Mouse (Mus musculus) forebrain, embryonic 16.5 days (tissue): ENCODE data around the gene Ccdc187. TPM values are rescaled to one million over a fixed set of nuclear protein-coding genes. Genes with fewer than 3 reads are reported as not detected.

Experiments used
- ATAC-seq: fragments of 200-750 bp; cut with Nextera tagmentation; 2 replicates; pipeline ENCODE4 v1.8.0; 2017; ENCODE audit warnings: mild to moderate bottlenecking, moderate library complexity
- H3K27ac ChIP-seq: fragments of 300-500 bp; sonication (generic); 2 replicates; pipeline ENCODE4 v1.5.1; 2014; ENCODE audit warnings: low read length, control low read depth
- H3K27me3 ChIP-seq: fragments of 300-500 bp; sonication (generic); replicated peaks from 2 replicates; pipeline ENCODE4 v1.6.1; 2014; ENCODE audit warnings: low read length; ENCODE audit not compliant: control insufficient read depth, insufficient read depth
- H3K36me3 ChIP-seq: fragments of 300-500 bp; sonication (generic); 2 replicates; pipeline ENCODE4 v1.6.1; 2014; ENCODE audit not compliant: control insufficient read depth, insufficient read depth
- H3K4me1 ChIP-seq: fragments of 300-500 bp; sonication (generic); replicated peaks from 2 replicates; pipeline ENCODE4 v1.6.1; 2014; ENCODE audit warnings: low read length; ENCODE audit not compliant: control insufficient read depth, insufficient read depth
- H3K4me2 ChIP-seq: fragments of 300-500 bp; sonication (generic); 2 replicates; pipeline ENCODE4 v1.6.1; 2014; ENCODE audit warnings: mild to moderate bottlenecking, low read length, control low read depth
- H3K4me3 ChIP-seq: fragments of 300-500 bp; sonication (generic); replicated peaks from 2 replicates; pipeline ENCODE4 v1.5.1; 2014; ENCODE audit warnings: mild to moderate bottlenecking, low read length, control low read depth
- H3K9ac ChIP-seq: fragments of 300-500 bp; sonication (generic); replicated peaks from 2 replicates; pipeline ENCODE4 v1.6.1; 2014; ENCODE audit warnings: low read depth, low read length, control low read depth
- H3K9me3 ChIP-seq: fragments of 300-500 bp; sonication (generic); 2 replicates; pipeline ENCODE4 v1.6.1; 2016; ENCODE audit warnings: low read length; ENCODE audit not compliant: control insufficient read depth
- WGBS: fragments of 180-500 bp; shearing (Covaris S2); extraction: QIAGEN DNeasy Blood & Tissue Kit; methylation state at CpG from one replicate; pipeline ENCODE4 v1.1.7; 2014; 5-methylcytosine and 5-hydroxymethylcytosine counted together
- polyA plus RNA-seq: library from polyadenylated mRNA; unstranded; fragments of >200 nt; fragmentation: Nextera tagmentation; extraction: Ambion mirVana; gene quantifications from 2 replicates; pipeline ENCODE4 v1.2.1, GENCODE M21; 2015

Gene Ccdc187
- polyA plus RNA-seq, 1 experiment from 2014 or later = 0.24 TPM

DNA sequence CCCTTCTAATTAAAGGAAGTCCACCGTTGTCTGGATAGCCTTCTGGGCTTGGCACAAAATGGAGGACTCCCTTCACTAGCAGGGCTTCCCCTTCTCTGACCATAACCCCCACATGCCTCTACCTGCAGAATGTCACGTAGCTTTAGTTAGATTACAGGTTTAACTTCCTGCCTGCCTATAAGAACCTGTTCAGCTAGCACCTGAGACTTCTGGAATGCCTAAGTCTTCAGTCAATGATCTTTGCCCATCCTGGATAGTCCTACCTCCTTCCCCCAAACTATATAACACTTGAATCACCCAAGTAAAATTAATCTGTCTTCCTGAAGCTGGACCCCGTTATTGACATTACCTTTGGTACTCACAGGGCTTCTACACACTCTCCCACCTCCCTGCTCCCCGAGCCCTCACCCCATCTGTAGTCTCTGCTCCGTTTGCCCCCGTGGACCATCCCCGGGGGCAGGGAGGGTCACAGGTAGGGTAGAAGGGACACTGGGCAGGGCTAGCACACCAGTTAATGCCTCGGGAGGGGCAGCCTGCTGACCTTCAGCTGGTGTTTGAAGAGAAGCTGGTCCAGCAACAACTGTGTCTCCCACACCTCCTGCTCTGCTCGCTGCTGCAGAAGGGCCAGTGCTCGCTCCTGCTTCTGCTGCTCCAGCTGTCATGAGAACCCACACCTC is 28.2 kb downstream of the Ccdc187 start:
- no peak overlapping the region for H3K4me3 ChIP-seq
- WGBS = 85% methylated on average over 10 of the region's 10 CpGs
- no peaks in the 10 kb centered on the region for H3K27me3 ChIP-seq
- H3K4me1 ChIP-seq = no peaks in the 10 kb centered on the region
- H3K27ac ChIP-seq = no peak overlapping the region
- no peak for ATAC-seq
- no peaks in the 10 kb centered on the region for H3K9me3 ChIP-seq
- no peak overlapping the region for H3K9ac ChIP-seq
- H3K4me2 ChIP-seq = no peak overlapping the region
- no peaks in the 10 kb centered on the region for H3K36me3 ChIP-seq

DNA sequence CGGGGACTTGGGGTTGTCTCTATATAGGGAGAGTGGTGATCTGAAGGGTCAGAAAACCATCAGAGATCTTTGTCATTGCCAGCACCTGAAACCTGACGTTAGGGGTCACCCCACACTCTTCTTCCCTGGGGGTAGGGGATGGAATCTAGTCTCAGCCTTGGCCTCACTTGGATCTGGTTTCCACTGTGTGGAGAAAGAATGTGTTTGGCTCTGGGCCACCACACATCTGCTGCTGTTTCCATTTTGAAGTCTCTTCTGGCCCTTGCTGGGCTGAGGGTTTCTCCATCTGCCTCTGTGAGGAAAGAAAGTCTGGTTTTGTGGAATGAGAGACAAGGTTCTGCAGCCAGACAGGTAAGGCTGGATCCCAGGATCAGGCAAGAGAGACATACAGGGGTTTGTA is 29.3 kb downstream of the Ccdc187 start:
- Histone ChIP-seq H3K9ac (no peak overlapping the region), H3K4me3 (no peak overlapping the region), H3K4me2 (no peak overlapping the region), H3K27ac (no peak overlapping the region), H3K4me1 (no peaks in the 10 kb centered on the region), H3K27me3 (no peaks in the 10 kb centered on the region), H3K36me3 (no peaks in the 10 kb centered on the region), H3K9me3 (no peaks in the 10 kb centered on the region)
- no peak for ATAC-seq
- 82% methylated on average over 2 of the region's 2 CpGs for WGBS

DNA sequence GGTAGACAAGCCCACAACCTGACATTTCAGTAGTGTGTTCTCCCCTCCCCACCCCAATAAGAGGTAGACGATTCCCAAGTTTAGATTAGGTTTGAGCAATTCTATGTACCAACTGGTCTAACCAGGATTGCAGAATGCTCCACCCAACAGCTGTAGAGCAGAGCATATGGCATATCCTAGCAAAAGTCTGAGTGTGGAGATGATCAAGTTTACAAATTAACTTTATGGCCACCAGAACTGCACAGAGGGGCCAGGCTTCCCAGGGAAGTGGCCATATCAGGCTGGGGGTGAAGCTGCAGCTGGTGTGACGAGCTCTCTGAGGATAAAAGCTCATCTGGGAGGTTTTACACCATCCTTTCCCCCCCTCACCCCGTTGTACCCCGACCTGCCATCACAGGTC is 29.7 kb downstream of the Ccdc187 start:
- Histone ChIP-seq H3K36me3 (no peaks in the 10 kb centered on the region), H3K9ac (no peak overlapping the region), H3K9me3 (no peaks in the 10 kb centered on the region), H3K4me2 (no peak overlapping the region), H3K4me3 (no peak overlapping the region), H3K4me1 (no peaks in the 10 kb centered on the region), H3K27ac (no peak overlapping the region), H3K27me3 (no peaks in the 10 kb centered on the region)
- 71% methylated on average over 4 of the region's 4 CpGs for WGBS
- no peak for ATAC-seq

DNA sequence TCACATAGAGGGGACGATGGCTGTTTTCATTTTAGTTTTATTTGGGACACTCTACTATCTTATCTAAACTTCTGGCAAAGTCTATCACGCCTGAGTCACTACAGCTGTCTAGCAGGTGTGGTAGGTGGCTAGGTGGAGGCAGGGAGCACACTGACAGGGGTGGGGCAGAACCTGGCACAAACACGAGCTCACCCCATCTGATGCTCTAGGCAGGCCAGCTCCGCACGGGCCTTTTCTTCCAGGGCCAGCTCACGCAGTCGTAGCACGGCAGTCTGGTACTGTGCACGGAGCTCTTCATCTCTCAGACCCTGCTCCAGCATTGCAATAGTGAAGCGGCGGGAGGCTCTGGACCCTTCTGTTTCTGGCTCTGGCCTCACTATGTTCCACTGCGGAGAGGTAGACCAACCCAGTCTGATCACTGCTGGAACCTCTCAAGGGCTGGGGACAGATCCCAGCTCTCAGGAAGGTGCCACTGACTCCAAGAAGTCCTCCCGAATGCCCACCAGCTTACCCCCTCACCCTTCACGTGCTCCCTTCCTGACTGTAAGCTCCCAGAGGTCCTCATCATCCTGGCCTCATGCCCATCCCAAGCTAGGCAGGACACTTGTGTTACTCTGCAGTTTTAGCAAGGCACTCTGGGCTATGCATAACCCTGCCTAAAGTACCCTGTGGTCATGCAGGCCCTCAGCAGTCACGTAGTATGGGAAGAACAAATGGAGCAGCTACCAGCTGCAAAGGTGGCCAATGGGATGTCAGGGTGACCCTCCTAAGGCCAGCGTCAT is 36.9 kb downstream of the Ccdc187 start:
- Histone ChIP-seq H3K4me3 (no peak overlapping the region), H3K27ac (no peak overlapping the region), H3K9me3 (no peaks in the 10 kb centered on the region), H3K4me1 (no peaks in the 10 kb centered on the region), H3K4me2 (no peak overlapping the region), H3K9ac (no peak overlapping the region), H3K36me3 (no peaks in the 10 kb centered on the region), H3K27me3 (no peaks in the 10 kb centered on the region)
- no peak for ATAC-seq
- 86% methylated on average over 16 of the region's 16 CpGs for WGBS

DNA sequence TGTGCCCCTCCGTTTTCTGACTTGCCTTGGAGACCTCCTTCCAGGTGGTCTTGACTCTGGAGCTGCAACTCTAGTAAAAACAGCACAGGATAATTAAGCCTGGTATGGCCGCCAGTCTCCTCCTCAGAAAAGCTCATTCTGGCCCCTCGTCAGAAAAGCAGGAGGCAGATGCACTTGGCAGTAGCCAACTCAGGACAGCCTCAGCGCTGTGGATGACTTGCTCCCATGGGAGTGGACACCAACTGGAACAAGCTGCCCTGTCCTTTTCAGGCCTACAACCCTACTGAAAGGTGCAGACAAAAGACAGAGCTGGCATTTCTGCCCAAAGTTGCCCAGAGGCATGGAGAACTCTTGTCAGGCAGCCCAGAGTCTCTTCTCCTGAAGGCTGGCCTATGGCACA is 39.5 kb downstream of the Ccdc187 start:
- Histone ChIP-seq H3K4me1 (no peaks in the 10 kb centered on the region), H3K27ac (no peak overlapping the region), H3K36me3 (no peaks in the 10 kb centered on the region), H3K27me3 (no peaks in the 10 kb centered on the region), H3K9ac (no peak overlapping the region), H3K4me3 (no peak overlapping the region), H3K4me2 (no peak overlapping the region), H3K9me3 (no peaks in the 10 kb centered on the region)
- no peak for ATAC-seq
- 46% methylated on average over 4 of the region's 4 CpGs for WGBS

DNA sequence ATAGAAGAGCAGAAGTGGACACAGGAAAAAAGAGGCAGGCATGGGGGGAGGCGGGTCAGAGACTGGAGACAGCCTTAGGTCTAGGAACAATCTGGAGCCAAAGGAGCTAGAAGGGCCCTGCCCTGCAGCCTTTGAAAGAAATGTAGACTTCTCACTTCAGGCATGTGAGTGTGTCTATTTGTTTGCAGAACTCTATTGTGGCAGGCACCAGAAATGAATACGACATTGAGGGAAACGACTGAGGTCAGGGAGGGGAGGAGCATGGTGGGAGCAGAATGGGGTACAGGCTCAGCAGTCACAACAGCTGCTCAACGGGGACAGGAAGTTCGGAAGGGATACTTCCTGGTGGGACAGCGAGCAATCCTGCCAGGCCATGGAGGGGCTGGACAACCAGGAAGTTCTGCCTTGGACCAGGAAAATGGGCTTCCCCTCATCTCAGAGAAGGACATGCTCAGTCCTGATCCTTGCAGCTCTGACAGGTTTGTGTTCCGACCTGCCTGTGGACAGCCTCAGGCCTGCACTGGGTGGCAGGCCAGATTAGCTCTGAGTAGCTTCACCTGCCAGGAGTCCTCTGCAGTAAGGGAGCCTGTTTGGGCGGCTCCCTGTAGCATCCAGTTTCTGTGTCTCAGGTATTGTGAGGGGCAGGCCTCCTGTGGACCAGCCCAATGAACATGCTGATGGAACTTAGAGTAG is 41.7 kb downstream of the Ccdc187 start:
- Histone ChIP-seq H3K4me1 (no peaks in the 10 kb centered on the region), H3K36me3 (no peaks in the 10 kb centered on the region), H3K9ac (no peak overlapping the region), H3K9me3 (no peaks in the 10 kb centered on the region), H3K27me3 (no peaks in the 10 kb centered on the region), H3K27ac (no peak overlapping the region), H3K4me2 (no peak overlapping the region), H3K4me3 (no peak overlapping the region)
- 57% methylated on average over 8 of the region's 8 CpGs for WGBS
- no peak for ATAC-seq

DNA sequence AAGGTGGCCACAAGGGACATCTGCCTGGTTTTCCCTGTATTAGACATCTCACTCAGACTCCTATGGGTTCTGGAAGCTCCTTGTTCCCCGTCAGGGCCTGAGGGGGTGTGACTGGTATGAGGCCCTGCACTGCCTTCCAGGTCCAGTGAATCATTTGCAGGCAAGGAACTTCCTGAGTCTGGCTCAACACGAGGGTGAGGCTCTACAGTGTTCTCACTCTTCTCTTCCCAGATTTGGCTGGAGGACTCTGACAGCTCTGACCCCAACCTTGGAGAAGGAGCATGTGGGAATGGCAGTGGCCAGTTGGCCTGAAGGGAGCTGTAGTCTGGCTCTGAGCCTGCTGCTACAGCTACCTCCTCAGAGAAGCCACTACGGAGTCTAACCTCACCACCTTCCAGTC is 46.8 kb downstream of the Ccdc187 start:
- no peak overlapping the region for H3K27ac ChIP-seq

DNA sequence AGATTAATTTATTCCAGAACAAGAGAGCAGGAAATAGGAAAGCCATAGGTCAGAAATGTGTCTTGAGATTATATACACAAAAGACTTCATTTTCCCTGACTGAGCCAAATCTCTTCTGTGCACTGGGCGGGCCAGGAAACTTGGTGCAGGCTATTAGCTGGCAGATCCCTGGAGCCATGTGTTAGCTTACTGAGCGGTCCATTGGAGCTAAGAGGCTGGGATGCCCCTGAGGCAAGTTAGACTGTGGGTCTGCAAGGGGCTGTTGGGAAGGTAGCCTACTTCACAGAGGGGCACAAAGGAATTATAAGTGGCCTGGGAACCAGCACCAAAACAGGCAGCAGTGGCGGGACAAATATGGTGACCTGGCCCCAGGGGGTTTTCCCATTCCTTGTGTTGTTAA is 53.5 kb downstream of the Ccdc187 start:
- no peak for ATAC-seq
- WGBS = 52% methylated on average over 3 of the region's 3 CpGs
- no peak overlapping the region for H3K4me3 ChIP-seq
- no peaks in the 10 kb centered on the region for H3K27me3 ChIP-seq
- H3K4me1 ChIP-seq = peaks cover 12% of the 10 kb centered on the region
- no peaks in the 10 kb centered on the region for H3K9me3 ChIP-seq
- no peak overlapping the region for H3K4me2 ChIP-seq
- no peak overlapping the region for H3K27ac ChIP-seq
- no peaks in the 10 kb centered on the region for H3K36me3 ChIP-seq
- no peak overlapping the region for H3K9ac ChIP-seq

More for the DNA sequence above, 46.8 kb downstream of the Ccdc187 start:
- no peaks in the 10 kb centered on the region for H3K36me3 ChIP-seq
- H3K4me1 ChIP-seq = no peaks in the 10 kb centered on the region
- H3K4me2 ChIP-seq = no peak overlapping the region
- H3K9ac ChIP-seq = no peak overlapping the region
- H3K9me3 ChIP-seq = no peaks in the 10 kb centered on the region
- no peak overlapping the region for H3K4me3 ChIP-seq
- WGBS = 70% methylated on average over 3 of the region's 3 CpGs
- no peak for ATAC-seq
- 0 out of 2 replicates have a peak, but pooled peaks cover 2% of the 10 kb centered on the region for H3K27me3 ChIP-seq

DNA sequence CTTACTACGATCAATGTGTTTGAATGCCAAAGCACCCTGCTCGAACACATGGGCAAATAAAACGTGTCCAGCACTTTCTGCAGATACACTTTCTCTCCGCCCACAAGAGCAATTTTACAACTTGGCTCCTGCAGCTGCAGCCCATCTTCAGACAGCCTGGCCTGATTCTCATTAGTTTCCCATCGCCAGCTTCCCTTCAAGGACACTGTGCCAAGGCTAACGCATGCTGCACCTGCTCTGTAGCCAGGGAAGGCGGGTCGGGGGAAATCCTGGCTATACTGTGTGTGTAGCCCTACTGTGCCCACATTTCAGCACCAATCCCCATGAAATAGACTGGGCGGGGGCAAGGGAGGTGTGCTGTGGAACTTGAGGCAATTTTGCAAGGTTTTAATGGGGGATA is 54.0 kb downstream of the Ccdc187 start:
- 41% methylated on average over 9 of the region's 9 CpGs for WGBS
- Histone ChIP-seq H3K9ac (no peak overlapping the region), H3K27me3 (no peaks in the 10 kb centered on the region)

More for the DNA sequence above, 54.0 kb downstream of the Ccdc187 start:
- Histone ChIP-seq H3K4me3 (no peak overlapping the region), H3K9me3 (no peaks in the 10 kb centered on the region), H3K4me2 (no peak overlapping the region), H3K36me3 (no peaks in the 10 kb centered on the region), H3K4me1 (peaks cover 13% of the 10 kb centered on the region), H3K27ac (no peak overlapping the region)
- ATAC-seq = peak; percentile 51
